Mouse (Mus musculus) spleen, embryonic (tissue): ENCODE measurements around the gene Taok2.

ENCODE experiments used
- CTCF ChIA-PET: fragments of 350-600 bp; sonication (Branson Sonifier 250); formaldehyde crosslinking; loops from one replicate; lab custom pipeline; 2022; lab: Charles Lee

Taok2 gene

DNA sequence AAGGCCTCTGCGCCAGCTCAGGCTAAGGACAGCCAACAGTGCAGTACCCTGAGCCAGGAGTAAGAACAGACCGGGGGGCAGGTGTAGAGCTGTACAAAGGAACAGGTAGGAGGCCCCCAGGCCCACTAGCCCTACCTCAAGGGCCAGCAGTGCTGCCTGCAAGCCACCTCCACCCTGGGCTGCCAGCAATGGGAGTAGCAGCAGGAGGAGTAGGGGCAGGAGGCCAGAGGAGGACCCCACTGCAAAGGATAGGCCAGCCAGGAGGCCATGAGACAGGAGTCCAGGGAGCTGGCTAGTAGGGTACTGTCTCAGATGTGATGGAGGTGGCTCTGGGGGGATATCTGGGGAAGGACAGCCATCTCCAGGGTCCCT is 14.0 kb downstream of the Taok2 start:
- CTCF ChIA-PET, result no interaction called here

DNA sequence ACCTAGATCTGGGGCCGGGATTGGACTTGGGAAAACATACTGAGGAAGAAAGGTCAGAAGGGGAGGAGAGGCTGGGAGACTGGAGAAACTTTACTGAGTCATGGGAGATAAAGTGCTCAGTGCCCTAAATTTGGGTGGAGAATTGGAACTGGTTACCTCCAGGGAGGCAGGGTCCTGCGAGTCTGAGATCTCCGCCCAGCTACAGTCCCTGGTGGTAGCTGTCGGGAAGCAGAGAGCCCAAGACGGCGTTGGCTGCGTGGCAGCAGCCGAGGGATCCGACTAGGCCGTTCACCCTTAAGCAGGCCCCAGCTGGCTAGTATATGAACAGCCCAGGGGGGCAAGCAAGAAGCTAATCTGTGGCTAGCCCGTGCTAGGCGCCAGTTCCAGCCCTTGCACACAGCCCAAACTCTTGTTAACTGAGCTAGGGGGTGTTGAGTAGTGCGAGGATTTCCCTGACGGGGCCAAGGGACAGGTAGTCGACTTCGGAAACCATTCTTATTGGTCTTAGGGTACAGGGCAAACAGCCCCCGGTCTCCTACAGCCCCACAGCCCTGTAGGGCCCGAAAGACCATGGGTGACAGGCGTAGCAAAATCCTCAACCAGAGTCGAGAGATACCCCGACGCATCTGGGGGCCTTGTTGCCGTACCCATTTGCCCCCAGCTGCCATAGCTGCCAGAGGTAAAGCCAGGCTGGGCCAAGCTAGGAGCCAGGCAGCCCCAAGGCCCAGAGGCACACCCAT is 14.6 kb downstream of the Taok2 start:
- CTCF ChIA-PET, result no interaction called here

- CTCF ChIA-PET, result no interaction called here
Measured at GRCm38 (mm10) chr7:126868003-126868402, 16.5 kb downstream of the Taok2 start.

DNA sequence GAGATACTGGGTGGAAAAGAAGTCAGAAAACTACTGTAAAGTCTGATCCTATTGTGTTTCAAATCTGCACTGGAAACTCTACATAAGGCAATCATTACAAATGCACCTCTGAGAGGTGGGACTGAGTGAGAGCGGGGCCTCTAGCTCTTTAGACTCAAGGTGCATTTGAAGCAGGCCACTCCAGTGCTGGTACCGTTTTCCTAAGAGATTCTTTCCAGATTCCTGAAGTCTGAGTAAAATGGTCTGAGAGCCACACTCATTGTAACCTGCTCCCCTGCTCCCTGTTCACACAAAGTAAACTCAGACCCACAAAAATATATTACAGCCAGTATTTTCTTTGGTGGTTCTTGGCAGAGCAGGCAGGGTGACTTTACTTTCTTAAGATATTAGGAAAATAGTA is 17.0 kb downstream of the Taok2 start:
- CTCF ChIA-PET, result no interaction called here

- CTCF ChIA-PET, result interaction anchor here (1.1 kb wide), 1 partner anchor 20 kb away, joined by 3 read pairs; no protein-coding TSS in a partner anchor
Measured at GRCm38 (mm10) chr7:126863791-126864190, 20.7 kb downstream of the Taok2 start.

- CTCF ChIA-PET, result interaction anchor here (0.6 to 1.6 kb wide), 3 partner anchors 23 to 194 kb away, joined by 4 to 7 read pairs (median 4); partner anchors contain the start of gene Taok2
Measured at GRCm38 (mm10) chr7:126862147-126862784, 22.2 kb downstream of the Taok2 start, which contains the start of gene Ino80e. Ino80e (minus strand) TSS chr7:126862377.

DNA sequence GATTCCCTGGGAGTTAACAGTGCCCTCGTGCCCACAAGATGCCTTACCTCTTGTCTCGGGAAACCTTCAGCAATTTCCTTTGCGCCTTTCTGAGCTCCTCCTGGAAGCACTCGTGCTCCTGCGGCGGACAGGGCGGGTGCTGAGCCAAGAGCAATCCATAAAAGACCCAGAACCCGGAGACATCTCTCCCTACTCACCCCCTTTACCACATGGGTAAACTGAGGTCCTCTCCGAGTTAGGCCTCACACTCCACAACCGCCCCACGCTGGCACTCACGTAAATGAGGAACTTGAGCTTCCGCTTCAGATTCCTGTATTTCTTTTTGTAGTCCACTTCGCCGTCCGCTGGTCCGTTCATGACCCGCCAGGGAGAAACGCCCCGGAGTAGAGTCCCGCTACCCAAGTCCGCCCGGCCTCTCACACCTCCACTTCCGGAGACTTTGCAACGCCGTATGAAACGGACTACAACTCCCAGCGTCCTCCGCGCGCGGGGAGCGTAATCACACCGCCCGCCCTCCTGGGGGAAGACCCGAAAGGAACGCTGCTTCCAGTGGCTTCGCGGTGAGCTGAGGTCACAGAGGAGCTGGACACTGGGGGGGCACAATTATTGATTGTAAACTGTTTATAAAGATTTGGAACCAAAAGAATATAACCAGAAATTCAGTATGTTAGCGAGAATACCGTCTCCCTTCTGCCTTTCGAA is 22.9 kb downstream of the Taok2 start, which contains the start of gene Hirip3:
Hirip3 (plus strand) TSS at position 544 of the 702 bp plus-strand sequence.
- CTCF ChIA-PET, result interaction anchor here (0.6 to 1.6 kb wide), 4 partner anchors 23 to 193 kb away, joined by 4 to 7 read pairs (median 4); partner anchors contain the start of gene Taok2

GRCm38 (mm10) chr7:126860987-126861386 is 23.5 kb downstream of the Taok2 start:
- CTCF ChIA-PET, result interaction anchor here (0.6 kb wide), 2 partner anchors 52 to 227 kb away, joined by 4 read pairs; no protein-coding TSS in a partner anchor

DNA sequence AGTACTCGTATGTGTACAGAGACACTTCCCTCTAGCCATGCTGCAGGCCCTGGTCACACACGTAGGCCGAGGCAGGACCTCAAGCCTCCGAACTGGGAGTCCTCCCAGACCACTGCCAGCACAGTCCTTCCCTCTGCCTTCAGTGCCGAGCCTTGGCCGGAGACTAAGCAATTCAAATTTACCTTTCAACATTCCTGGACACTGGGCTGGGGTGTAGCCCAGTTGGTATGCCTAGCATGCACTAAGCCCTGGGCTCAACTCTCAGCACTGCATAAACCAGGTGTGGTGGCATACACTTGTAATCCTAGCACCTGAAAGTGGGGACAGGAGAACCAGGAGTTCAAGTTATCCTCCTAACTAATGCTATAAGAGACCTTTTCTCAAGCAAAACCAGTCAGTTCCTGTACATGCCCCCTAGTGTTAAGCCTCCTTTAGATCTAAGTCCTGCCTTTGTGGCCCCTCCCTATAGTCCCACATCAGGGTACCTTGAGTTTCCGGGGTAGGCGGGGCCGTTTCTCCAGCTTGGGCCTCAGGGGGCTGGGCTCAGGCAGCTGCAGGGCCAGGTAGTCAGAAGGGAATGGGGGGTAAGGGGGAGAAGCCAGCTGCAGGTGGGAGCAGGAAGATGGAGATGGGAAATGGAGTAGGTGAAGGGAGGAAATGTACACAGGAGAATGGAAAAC is 27.6 kb downstream of the Taok2 start:
- CTCF ChIA-PET, result no interaction called here

- CTCF ChIA-PET, result no interaction called here
Measured at GRCm38 (mm10) chr7:126855641-126856040, 28.9 kb downstream of the Taok2 start.

- CTCF ChIA-PET, result interaction anchor here (0.6 kb wide), 1 partner anchor 258 kb away, joined by 3 read pairs; no protein-coding TSS in a partner anchor
Measured at GRCm38 (mm10) chr7:126853454-126853853, 31.0 kb downstream of the Taok2 start.

GRCm38 (mm10) chr7:126851192-126851591 is 33.3 kb downstream of the Taok2 start:
- CTCF ChIA-PET, result no interaction called here

DNA sequence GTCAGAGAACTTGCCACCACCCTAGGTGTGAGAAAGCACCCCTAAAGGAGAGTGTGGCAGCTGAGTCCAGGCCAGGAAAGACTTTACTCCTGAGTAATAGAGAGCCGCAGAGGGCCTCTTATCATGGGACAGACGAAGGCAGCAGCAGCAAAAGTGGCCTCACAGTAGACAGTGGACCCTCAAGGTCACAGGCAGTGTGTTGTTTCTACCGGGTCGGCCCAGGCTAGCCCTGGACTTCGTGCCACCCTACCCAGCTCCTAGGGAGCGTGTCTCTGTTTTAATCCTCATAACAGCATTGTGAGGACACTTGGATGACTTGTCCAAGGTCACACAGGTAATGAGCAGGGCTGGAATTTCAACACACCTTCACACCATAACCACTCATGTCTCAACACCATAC is 34.3 kb downstream of the Taok2 start:
- CTCF ChIA-PET, result no interaction called here

DNA sequence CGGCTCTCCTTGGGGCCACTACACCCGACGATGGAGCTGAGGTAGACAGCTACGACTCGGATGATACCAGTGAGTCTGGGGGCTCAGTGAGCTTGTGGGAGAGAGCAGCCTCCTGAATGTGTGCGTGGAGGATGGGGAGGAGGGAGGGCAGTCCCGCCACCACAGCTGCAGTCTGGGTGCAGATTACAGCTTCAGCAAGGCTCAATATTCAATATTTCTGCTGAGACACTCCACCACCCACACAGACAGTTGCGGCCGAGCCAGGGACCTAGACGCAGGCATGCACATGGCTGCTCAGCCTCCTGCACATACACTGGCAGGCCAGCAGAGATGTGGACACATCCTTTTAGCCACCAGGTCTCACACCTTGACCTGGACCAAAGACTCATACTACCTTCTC is 35.7 kb downstream of the Taok2 start:
- CTCF ChIA-PET, result no interaction called here

DNA sequence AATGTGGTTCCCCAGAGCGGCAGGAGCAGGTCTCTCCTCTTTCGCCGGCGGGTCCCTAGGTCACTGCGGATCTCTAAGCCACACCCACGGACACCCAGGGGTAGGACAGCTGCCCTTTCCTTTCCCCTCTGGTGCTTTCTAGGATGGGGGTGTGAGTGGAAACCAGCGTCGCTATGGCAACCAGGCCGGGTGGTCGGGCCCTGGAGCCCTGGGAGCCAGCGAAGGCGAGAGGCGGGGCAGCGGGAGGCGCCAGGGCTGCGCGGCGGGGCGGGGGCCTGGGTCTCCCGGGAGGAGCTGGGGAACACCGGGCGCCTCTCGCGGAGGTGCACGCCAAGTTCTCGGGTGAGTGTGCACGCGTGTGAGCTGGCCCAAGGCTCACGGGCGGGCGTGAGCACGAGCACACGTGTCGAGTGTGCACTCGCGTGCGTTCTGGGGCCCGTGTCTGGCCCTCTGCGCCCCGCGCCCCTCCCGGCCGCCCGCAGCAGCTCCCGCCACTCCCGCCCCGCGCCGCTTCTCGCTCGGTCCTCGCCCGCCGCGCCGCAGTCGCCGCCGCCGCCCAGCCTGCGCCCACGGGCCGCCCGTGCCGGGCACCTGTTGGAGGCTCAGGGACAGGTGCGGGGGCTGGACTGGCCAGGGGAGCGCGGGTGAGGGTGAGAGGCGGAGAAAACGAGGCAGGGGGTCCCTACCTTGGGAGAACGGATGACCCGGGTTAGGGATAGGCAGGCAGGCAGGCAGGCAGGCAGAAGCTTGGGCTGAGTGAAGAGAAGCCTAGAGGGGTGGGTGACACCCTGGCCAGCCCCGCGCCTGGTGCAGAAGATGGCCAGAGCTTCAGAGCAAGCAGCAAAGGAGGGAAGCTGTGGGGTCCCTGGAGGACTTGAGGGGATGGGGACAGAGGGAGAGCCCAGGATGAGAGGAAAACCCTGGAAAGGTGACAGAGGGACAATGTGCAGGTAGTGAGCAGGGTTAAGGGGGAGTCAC is 36.8 kb downstream of the Taok2 start:
- CTCF ChIA-PET, result no interaction called here

- CTCF ChIA-PET, result no interaction called here
Measured at GRCm38 (mm10) chr7:126847116-126847420, 37.4 kb downstream of the Taok2 start, which contains the start of gene Doc2a. Doc2a (plus strand) TSS chr7:126847416.

DNA sequence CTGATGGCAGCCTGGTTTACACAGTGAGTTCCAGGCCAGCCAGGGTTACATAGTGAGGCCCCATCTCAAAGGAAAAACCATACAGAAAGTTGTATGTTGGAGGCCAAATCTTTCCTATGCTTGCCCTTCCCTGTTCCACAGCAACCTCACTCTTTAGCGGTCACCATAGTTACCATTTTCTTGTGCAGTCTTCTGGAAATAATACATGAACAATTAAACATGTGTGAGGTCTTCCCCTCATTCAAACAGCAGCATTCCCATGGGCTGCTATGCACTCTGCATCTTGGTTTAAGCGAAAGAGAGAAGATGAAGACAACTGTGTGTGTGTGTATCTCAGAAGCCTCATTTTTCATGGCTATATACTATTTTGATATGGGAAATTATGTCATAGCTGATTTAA is 39.0 kb downstream of the Taok2 start:
- CTCF ChIA-PET, result no interaction called here

DNA sequence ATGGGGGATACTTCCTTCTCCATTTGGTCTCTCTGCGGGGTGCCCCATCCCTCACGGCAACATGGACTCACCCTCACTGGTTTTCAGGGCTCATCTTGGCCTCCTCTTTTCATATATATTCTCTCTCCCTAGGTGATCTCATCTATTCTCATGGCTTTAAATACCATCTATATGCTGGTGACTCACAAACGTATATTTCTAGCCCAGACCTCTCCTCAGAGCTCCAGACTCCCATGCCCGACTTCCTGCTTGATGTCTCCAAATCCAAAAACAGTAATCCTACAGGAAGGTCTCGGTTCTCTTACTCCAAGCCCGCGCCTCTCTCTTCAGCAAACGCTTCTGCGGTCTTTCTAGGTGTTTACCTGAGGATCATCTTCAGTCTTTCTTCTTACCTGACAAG is 41.2 kb downstream of the Taok2 start:
- CTCF ChIA-PET, result no interaction called here

DNA sequence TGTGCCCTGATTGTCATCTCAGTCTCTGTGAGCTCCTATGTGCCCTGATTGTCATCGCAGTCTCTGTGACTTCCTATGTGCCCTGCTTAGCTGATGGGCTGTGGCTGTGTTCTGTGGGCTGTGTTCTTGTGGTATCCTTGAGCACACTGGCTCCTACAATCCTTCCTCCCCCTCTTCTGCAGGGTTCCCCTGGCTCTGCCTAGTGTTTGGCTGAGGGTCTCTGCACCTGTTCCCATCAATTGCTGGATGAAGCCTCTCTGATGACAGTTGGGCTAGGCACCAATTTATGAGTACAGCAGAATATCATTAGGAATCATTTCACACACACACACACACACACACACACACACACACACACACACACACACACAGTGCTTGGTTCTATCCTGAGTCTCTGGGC is 51.2 kb downstream of the Taok2 start:
- CTCF ChIA-PET, result interaction anchor here (0.6 to 0.8 kb wide), 4 partner anchors 28 to 489 kb away, joined by 3 to 4 read pairs (median 3); partner anchors contain the start of gene Hirip3

GRCm38 (mm10) chr7:126832036-126832598 is 52.4 kb downstream of the Taok2 start:
- CTCF ChIA-PET, result interaction anchor here (0.6 kb wide), 1 partner anchor 159 kb away, joined by 6 read pairs; no protein-coding TSS in a partner anchor
